ENCODE assay signal across 31 mouse cellular contexts in the genomic region with DNA sequence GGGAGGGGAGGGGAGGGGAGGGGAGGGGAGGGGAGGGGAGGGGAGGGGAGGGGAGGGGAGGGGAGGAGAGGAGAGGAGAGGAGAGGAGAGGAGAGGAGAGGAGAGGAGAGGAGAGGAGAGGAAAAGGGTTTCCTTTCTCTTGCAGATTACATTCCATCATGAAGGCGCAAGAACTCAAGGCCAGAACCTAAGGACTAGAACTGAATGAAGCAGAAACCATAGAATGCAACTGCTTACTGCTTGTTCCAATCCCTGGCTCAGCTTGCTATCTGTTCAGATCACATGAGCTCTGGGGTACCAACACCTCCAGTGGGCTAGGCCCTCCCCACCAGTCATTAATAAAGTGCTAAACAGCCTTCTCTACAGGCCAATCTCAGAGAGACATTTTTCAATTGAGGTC. TPM values are rescaled to one million over a fixed set of nuclear protein-coding genes. Genes with fewer than 3 reads are reported as not detected.
"Had no signal": no experiment of that assay in that cellular context is flagged by ENCODE, and none has a peak within 500 bp of the region (broad histone marks: within the 10 kb centered on the region; RNA-seq: fewer than 3 reads in every experiment).

No protein-coding gene starts in this region.

RNA-seq across cellular contexts. Expression of a gene that starts 55.7 kb away (rescaled TPM):
- polyA plus RNA-seq: limb, embryonic 10.5 days; limb, embryonic 11.5 days; limb, embryonic 12.5 days; limb, embryonic 13.5 days; limb, embryonic 14.5 days; limb, embryonic 15.5 days; liver, adult 2 months; liver, embryonic 11.5 days; liver, embryonic 12.5 days; liver, embryonic 13.5 days; liver, embryonic 14.5 days; liver, embryonic 15.5 days; liver, embryonic 16.5 days; liver, postnatal 0 days; lung, adult 2 months; lung, embryonic 14.5 days; lung, embryonic 15.5 days; lung, embryonic 16.5 days; lung, postnatal 0 days; macrophage; midbrain, embryonic 10.5 days; midbrain, embryonic 11.5 days; midbrain, embryonic 12.5 days; midbrain, embryonic 13.5 days; midbrain, embryonic 14.5 days; midbrain, embryonic 15.5 days; midbrain, embryonic 16.5 days; midbrain, postnatal 0 days; myocyte; neural tube, embryonic 11.5 days; neural tube, embryonic 12.5 days had no signal
